Mouse (Mus musculus): Measurements from ENCODE around the gene Galnt7. TPM values are rescaled to one million over a fixed set of nuclear protein-coding genes. Genes with fewer than 3 reads are reported as not detected.

Gene Galnt7
- 2.4 and 5.2 TPM in 2 replicates for polyA plus RNA-seq (2011; ENCODE audit: insufficient read depth, insufficient read length, low replicate concordance, missing spikeins)

DNA sequence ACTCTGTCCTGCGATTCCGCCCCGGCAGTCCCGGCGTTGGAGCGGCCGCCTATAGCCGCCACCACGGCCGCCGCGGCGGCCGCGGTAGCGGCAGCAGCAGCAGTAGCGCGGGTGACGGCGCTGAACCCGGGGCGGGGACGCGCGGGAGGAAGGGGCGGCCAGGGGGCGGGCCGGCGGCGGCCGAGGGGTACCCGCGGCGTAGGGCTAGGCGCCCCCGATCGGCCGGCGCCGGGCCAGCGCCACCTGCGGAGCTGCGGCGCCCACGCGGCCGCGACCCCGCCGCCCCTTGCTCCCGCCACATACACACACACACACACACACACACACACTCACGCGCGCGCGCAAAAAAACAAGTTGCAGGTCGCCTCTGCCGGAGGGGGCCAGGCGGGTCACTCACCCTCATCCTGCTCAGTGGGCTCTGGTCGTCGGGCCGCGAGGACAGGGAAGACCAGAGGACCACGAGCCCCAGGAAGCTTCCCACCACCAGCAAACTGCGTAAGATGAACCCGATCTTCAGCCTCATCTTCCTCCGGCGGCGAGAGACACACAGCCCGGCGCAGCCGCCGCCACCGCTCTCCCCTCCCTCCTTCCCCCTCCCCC, at the start of gene Galnt7:
Gene Galnt7, minus strand, starts transcription at position 577 of the 600 bp plus-strand sequence.
- Histone ChIP-seq H3K4me3 (replicated peaks; ENCODE audit: control insufficient read depth, low read depth, low read length) (peak within 1 kb of the TSS; percentile 90), H3K4me1 (ENCODE audit: control insufficient read depth, insufficient read depth, low read length) (no peaks in the 10 kb centered on the region; the same call in 1 of the 2 replicates), H3K27ac (ENCODE audit: control insufficient read depth, insufficient read depth, low read depth, low read length, poor library complexity) (peak within 1 kb of the TSS; percentile 91)
- TF ChIP-seq POLR2A (IDR thresholded peaks at IDR 0.05; ENCODE audit: borderline replicate concordance, control insufficient read depth, low read depth, low read length) (no peak; the same call in 1 of the 2 replicates), CTCF (IDR thresholded peaks at IDR 0.05; ENCODE audit: control insufficient read depth, insufficient read depth, low read length) (no peak)
- 1% methylated on average over 67 of the region's 74 CpGs for WGBS

DNA sequence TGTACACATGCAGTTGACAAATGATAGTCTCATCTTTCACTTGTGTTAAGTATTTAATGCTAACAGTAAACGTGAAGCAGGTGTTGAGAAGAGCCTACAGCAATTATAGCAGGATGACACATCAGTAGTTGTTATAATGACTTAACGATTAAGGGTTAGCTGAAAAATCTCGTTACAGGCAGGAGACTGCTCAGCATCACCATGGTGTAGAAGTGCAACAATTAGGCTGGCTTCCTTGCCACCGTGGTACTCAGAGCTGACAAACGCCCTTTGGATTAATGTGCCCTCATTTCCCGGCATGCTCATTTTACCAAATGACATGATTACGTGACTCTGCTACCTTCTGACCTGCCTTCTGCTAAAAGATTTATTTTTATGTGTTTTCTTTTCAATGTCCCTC, 35.8 kb upstream of the Galnt7 start:
- H3K4me3 ChIP-seq (replicated peaks; ENCODE audit: control insufficient read depth, low read depth, low read length) = no peak overlapping the region
- TF ChIP-seq POLR2A (IDR thresholded peaks at IDR 0.05; ENCODE audit: borderline replicate concordance, control insufficient read depth, low read depth, low read length) = no peak
- no peak for TF ChIP-seq CTCF (IDR thresholded peaks at IDR 0.05; ENCODE audit: control insufficient read depth, insufficient read depth, low read length)
- 83% methylated on average over 7 of the region's 7 CpGs for WGBS
- H3K4me1 ChIP-seq (ENCODE audit: control insufficient read depth, insufficient read depth, low read length) = no peaks in the 10 kb centered on the region
- H3K27ac ChIP-seq (ENCODE audit: control insufficient read depth, insufficient read depth, low read depth, low read length, poor library complexity) = no peak overlapping the region

DNA sequence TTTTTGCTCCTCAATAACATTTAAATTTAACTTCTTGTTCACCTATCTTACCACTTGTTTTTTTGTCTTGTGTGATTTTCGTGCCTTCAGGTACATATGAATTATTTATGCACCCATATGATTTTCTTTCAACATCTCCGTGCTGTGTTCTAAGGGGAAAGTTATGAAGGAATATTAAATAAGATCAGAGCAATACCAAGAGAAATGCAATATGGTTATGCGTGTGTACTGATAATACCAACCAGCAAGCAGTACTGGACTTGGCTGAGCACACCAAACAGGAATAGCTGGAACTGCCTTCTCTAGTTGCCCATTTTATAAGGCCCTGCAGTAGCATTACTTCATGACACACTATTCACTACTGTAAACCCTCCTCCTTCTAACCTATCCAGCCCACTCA, 33.0 kb upstream of the Galnt7 start:
- H3K4me3 ChIP-seq (replicated peaks; ENCODE audit: control insufficient read depth, low read depth, low read length) = no peak overlapping the region
- 79% methylated on average over 3 of the region's 3 CpGs for WGBS
- no peak for TF ChIP-seq CTCF (IDR thresholded peaks at IDR 0.05; ENCODE audit: control insufficient read depth, insufficient read depth, low read length)
- TF ChIP-seq POLR2A (IDR thresholded peaks at IDR 0.05; ENCODE audit: borderline replicate concordance, control insufficient read depth, low read depth, low read length) = no peak
- no peaks in the 10 kb centered on the region for H3K4me1 ChIP-seq (ENCODE audit: control insufficient read depth, insufficient read depth, low read length)
- no peak overlapping the region for H3K27ac ChIP-seq (ENCODE audit: control insufficient read depth, insufficient read depth, low read depth, low read length, poor library complexity)

- TF ChIP-seq CTCF (IDR thresholded peaks at IDR 0.05; ENCODE audit: control insufficient read depth, insufficient read depth, low read length) = no peak
- TF ChIP-seq POLR2A (IDR thresholded peaks at IDR 0.05; ENCODE audit: borderline replicate concordance, control insufficient read depth, low read depth, low read length) = no peak
- no peak overlapping the region for H3K27ac ChIP-seq (ENCODE audit: control insufficient read depth, insufficient read depth, low read depth, low read length, poor library complexity)
- 84% methylated on average over 5 of the region's 5 CpGs for WGBS
- H3K4me3 ChIP-seq (replicated peaks; ENCODE audit: control insufficient read depth, low read depth, low read length) = no peak overlapping the region
- H3K4me1 ChIP-seq (ENCODE audit: control insufficient read depth, insufficient read depth, low read length) = no peaks in the 10 kb centered on the region
Measured at GRCm38 (mm10) chr8:57680044-57680443, 27.2 kb upstream of the Galnt7 start.

GRCm38 (mm10) chr8:57664121-57664520, 11.3 kb upstream of the Galnt7 start:
- no peak for TF ChIP-seq POLR2A (IDR thresholded peaks at IDR 0.05; ENCODE audit: borderline replicate concordance, control insufficient read depth, low read depth, low read length)
- no peak for TF ChIP-seq CTCF (IDR thresholded peaks at IDR 0.05; ENCODE audit: control insufficient read depth, insufficient read depth, low read length)

GRCm38 (mm10) chr8:57660019-57660418, 7.2 kb upstream of the Galnt7 start:
- no peak overlapping the region for H3K27ac ChIP-seq (ENCODE audit: control insufficient read depth, insufficient read depth, low read depth, low read length, poor library complexity)
- no peaks in the 10 kb centered on the region for H3K4me1 ChIP-seq (ENCODE audit: control insufficient read depth, insufficient read depth, low read length)
- no peak for TF ChIP-seq CTCF (IDR thresholded peaks at IDR 0.05; ENCODE audit: control insufficient read depth, insufficient read depth, low read length)
- no peak for TF ChIP-seq POLR2A (IDR thresholded peaks at IDR 0.05; ENCODE audit: borderline replicate concordance, control insufficient read depth, low read depth, low read length)
- 79% methylated on average over 2 of the region's 2 CpGs for WGBS
- H3K4me3 ChIP-seq (replicated peaks; ENCODE audit: control insufficient read depth, low read depth, low read length) = no peak overlapping the region

More at GRCm38 (mm10) chr8:57664121-57664520, 11.3 kb upstream of the Galnt7 start:
- WGBS = 17% methylated on average over 2 of the region's 2 CpGs
- no peaks in the 10 kb centered on the region for H3K4me1 ChIP-seq (ENCODE audit: control insufficient read depth, insufficient read depth, low read length)
- H3K27ac ChIP-seq (ENCODE audit: control insufficient read depth, insufficient read depth, low read depth, low read length, poor library complexity) = no peak overlapping the region
- no peak overlapping the region for H3K4me3 ChIP-seq (replicated peaks; ENCODE audit: control insufficient read depth, low read depth, low read length)

GRCm38 (mm10) chr8:57656446-57656845, 3.6 kb upstream of the Galnt7 start:
- no peak for TF ChIP-seq POLR2A (IDR thresholded peaks at IDR 0.05; ENCODE audit: borderline replicate concordance, control insufficient read depth, low read depth, low read length)
- no peak for TF ChIP-seq CTCF (IDR thresholded peaks at IDR 0.05; ENCODE audit: control insufficient read depth, insufficient read depth, low read length)
- H3K27ac ChIP-seq (ENCODE audit: control insufficient read depth, insufficient read depth, low read depth, low read length, poor library complexity) = no peak overlapping the region
- WGBS = 74% methylated on average over 6 of the region's 6 CpGs

DNA sequence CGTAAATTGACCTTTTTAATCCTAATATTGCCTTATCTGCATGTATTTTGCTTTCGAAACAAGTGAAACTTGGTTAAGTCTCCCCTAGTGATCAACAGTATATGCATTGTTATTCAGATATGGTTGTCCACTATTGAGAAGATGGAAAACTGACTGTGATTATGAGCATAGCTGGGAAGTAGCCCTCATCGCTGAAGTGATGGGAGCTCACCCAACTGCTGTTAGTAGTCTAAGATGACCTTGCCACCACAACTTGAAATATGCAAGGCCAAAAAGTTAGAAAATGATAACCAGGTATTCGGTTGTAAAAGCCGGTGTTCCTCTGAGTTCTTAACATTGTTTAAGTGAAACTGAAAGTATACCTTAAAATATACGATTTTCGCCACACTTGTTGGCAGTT, 1.3 kb upstream of the Galnt7 start:
- H3K4me3 ChIP-seq (replicated peaks; ENCODE audit: control insufficient read depth, low read depth, low read length) = peak overlapping the region; percentile 38
- no peaks in the 10 kb centered on the region; the same call in 1 of the 2 replicates for H3K4me1 ChIP-seq (ENCODE audit: control insufficient read depth, insufficient read depth, low read length)
- H3K27ac ChIP-seq (ENCODE audit: control insufficient read depth, insufficient read depth, low read depth, low read length, poor library complexity) = no peak overlapping the region
- 10% methylated on average over 7 of the region's 7 CpGs for WGBS
- TF ChIP-seq POLR2A (IDR thresholded peaks at IDR 0.05; ENCODE audit: borderline replicate concordance, control insufficient read depth, low read depth, low read length) (no peak), CTCF (IDR thresholded peaks at IDR 0.05; ENCODE audit: control insufficient read depth, insufficient read depth, low read length) (no peak)

More at GRCm38 (mm10) chr8:57656446-57656845, 3.6 kb upstream of the Galnt7 start:
- Histone ChIP-seq H3K4me1 (ENCODE audit: control insufficient read depth, insufficient read depth, low read length) (no peaks in the 10 kb centered on the region; the same call in 1 of the 2 replicates), H3K4me3 (replicated peaks; ENCODE audit: control insufficient read depth, low read depth, low read length) (no peak overlapping the region)
